Mouse (Mus musculus) C2C12 (cell line): ENCODE data around the gene Zfp74. TPM values are rescaled to one million over a fixed set of nuclear protein-coding genes. Genes with fewer than 3 reads are reported as not detected.
A peak's percentile ranks its signal among the peaks of the same experiment; 100 is the strongest.

Experiments
- H3K27me3 ChIP-seq: one replicate; pipeline ENCODE4 v1.6.1; 2011; ENCODE audit not compliant: control insufficient read depth, insufficient read depth, insufficient read length
- H3K36me3 ChIP-seq: one replicate; pipeline ENCODE4 v1.6.1; 2011; ENCODE audit not compliant: control insufficient read depth, insufficient read depth
- H3K4me3 ChIP-seq: one replicate; pipeline ENCODE4 v1.5.1; 2011; ENCODE audit warnings: mild to moderate bottlenecking, control low read depth; ENCODE audit not compliant: poor library complexity, insufficient read depth, severe bottlenecking
- H3K79me2 ChIP-seq: one replicate; pipeline ENCODE4 v1.6.1; 2011; ENCODE audit not compliant: control insufficient read depth, insufficient read depth
- H3K79me3 ChIP-seq: one replicate; pipeline ENCODE4 v1.6.1; 2011; ENCODE audit warnings: low read depth, control low read depth
- H3ac ChIP-seq: one replicate; pipeline ENCODE3; 2011; ENCODE audit warnings: low read depth; ENCODE audit not compliant: control insufficient read depth, insufficient read length
- CEBPB ChIP-seq: IDR thresholded peaks from one replicate; pipeline ENCODE4 v1.6.1; 2011; ENCODE audit warnings: low read depth, mild to moderate bottlenecking, control low read depth, moderate library complexity
- CTCF ChIP-seq: IDR thresholded peaks from one replicate; pipeline ENCODE4 v1.5.1; 2011; ENCODE audit not compliant: control insufficient read depth, insufficient read depth, insufficient read length
- FOSL1 ChIP-seq: IDR thresholded peaks from one replicate; pipeline ENCODE4 v1.8.0; 2011; ENCODE audit warnings: mild to moderate bottlenecking, low read length; ENCODE audit not compliant: poor library complexity, insufficient read depth, severe bottlenecking
- MAX ChIP-seq: IDR thresholded peaks from one replicate; pipeline ENCODE4 v1.6.1; 2011; ENCODE audit warnings: mild to moderate bottlenecking, control low read depth
- MYOD1 ChIP-seq: IDR thresholded peaks from one replicate; pipeline ENCODE4 v1.6.1; 2011; ENCODE audit warnings: low read depth; ENCODE audit not compliant: control insufficient read depth, insufficient read length
- MYOG ChIP-seq: IDR thresholded peaks from one replicate; pipeline ENCODE4 v1.6.1; 2011; ENCODE audit not compliant: control insufficient read depth, insufficient read length; ENCODE audit errors: extremely low read depth
- USF1 ChIP-seq: IDR thresholded peaks from one replicate; pipeline ENCODE4 v1.6.1; 2011; ENCODE audit warnings: low read depth, mild to moderate bottlenecking, control low read depth, moderate library complexity
- polyA plus RNA-seq: library from polyadenylated mRNA; unstranded; fragments of >200 nt; fragmentation: generic; extraction: Trizol; gene quantifications from one replicate; pipeline ENCODE4 v1.2.1, GENCODE M21; 2012; ENCODE audit warnings: missing spikeins

Zfp74 gene
- polyA plus RNA-seq, 1 experiment = 1.9 TPM

- no peak for TF ChIP-seq FOSL1
- no peak for TF ChIP-seq CTCF
- TF ChIP-seq MYOG = no peak
- TF ChIP-seq MAX = no peak
- peak; percentile 20 for TF ChIP-seq MYOD1
- H3K4me3 ChIP-seq = no peak overlapping the region
- peaks cover 80% of the 10 kb centered on the region for H3K36me3 ChIP-seq
- H3K27me3 ChIP-seq = no peaks in the 10 kb centered on the region
- peaks cover 76% of the 10 kb centered on the region for H3K79me3 ChIP-seq
- no peak overlapping the region for H3ac ChIP-seq
- peaks cover 94% of the 10 kb centered on the region for H3K79me2 ChIP-seq
These were observed 35.1 kb upstream of the Zfp74 start for GRCm38 (mm10) chr7:29989031-29989430.

GRCm38 (mm10) chr7:29987551-29987950 lies 33.7 kb upstream of the Zfp74 start:
- Histone ChIP-seq H3K36me3 (peaks cover 68% of the 10 kb centered on the region), H3K27me3 (no peaks in the 10 kb centered on the region), H3K79me3 (peaks cover 66% of the 10 kb centered on the region), H3K4me3 (no peak overlapping the region), H3K79me2 (peaks cover 86% of the 10 kb centered on the region), H3ac (no peak overlapping the region)
- TF ChIP-seq CEBPB (no peak), MYOD1 (no peak), FOSL1 (no peak), MAX (no peak), CTCF (no peak), USF1 (no peak), MYOG (no peak)

GRCm38 (mm10) chr7:29986101-29986500 lies 32.2 kb upstream of the Zfp74 start:
- Histone ChIP-seq H3K79me3 (peaks cover 55% of the 10 kb centered on the region), H3K79me2 (peaks cover 71% of the 10 kb centered on the region), H3K4me3 (no peak overlapping the region), H3K36me3 (peaks cover 54% of the 10 kb centered on the region), H3K27me3 (no peaks in the 10 kb centered on the region), H3ac (no peak overlapping the region)
- TF ChIP-seq FOSL1 = no peak
- no peak for TF ChIP-seq USF1
- no peak for TF ChIP-seq MYOG
- no peak for TF ChIP-seq MAX
- TF ChIP-seq MYOD1 = no peak
- no peak for TF ChIP-seq CEBPB
- TF ChIP-seq CTCF = no peak

- TF ChIP-seq CTCF = peak; percentile 59
- peak; percentile 64 for TF ChIP-seq MYOD1
- TF ChIP-seq CEBPB = no peak
- TF ChIP-seq MAX = no peak
- no peak for TF ChIP-seq MYOG
- Histone ChIP-seq H3K27me3 (no peaks in the 10 kb centered on the region), H3K4me3 (peak within 1 kb of the TSS; percentile 71), H3K79me3 (peaks cover 43% of the 10 kb centered on the region), H3ac (peak within 1 kb of the TSS; percentile 91), H3K36me3 (peaks cover 31% of the 10 kb centered on the region), H3K79me2 (peaks cover 49% of the 10 kb centered on the region)
These were observed 29.9 kb upstream of the Zfp74 start, which contains the start of gene Zfp568 for GRCm38 (mm10) chr7:29983690-29984380. Gene Zfp568, plus strand, starts transcription at chr7:29983955.

GRCm38 (mm10) chr7:29983340-29983689 lies 29.4 kb upstream of the Zfp74 start:
- H3ac ChIP-seq = peak overlapping the region; percentile 43
- peaks cover 40% of the 10 kb centered on the region for H3K79me3 ChIP-seq
- H3K79me2 ChIP-seq = peaks cover 45% of the 10 kb centered on the region
- H3K36me3 ChIP-seq = peaks cover 28% of the 10 kb centered on the region
- no peaks in the 10 kb centered on the region for H3K27me3 ChIP-seq
- no peak for TF ChIP-seq MYOG
- no peak for TF ChIP-seq USF1
- no peak for TF ChIP-seq MAX
- TF ChIP-seq MYOD1 = no peak
- no peak for TF ChIP-seq CTCF
- no peak for TF ChIP-seq FOSL1
- no peak for TF ChIP-seq CEBPB
- peak overlapping the region; percentile 71 for H3K4me3 ChIP-seq

- TF ChIP-seq CEBPB = no peak
- TF ChIP-seq MYOD1 = no peak
- no peak for TF ChIP-seq CTCF
- TF ChIP-seq MAX = no peak
- TF ChIP-seq FOSL1 = no peak
- TF ChIP-seq USF1 = no peak
- no peak for TF ChIP-seq MYOG
- Histone ChIP-seq H3ac (peak overlapping the region; percentile 43), H3K36me3 (peaks cover 25% of the 10 kb centered on the region), H3K79me2 (peaks cover 41% of the 10 kb centered on the region), H3K27me3 (no peaks in the 10 kb centered on the region), H3K79me3 (peaks cover 38% of the 10 kb centered on the region), H3K4me3 (peak overlapping the region; percentile 71)
These were observed 29.0 kb upstream of the Zfp74 start for GRCm38 (mm10) chr7:29982931-29983330.
